Mouse (Mus musculus) embryonic facial prominence, embryonic 10.5 days (tissue): ENCODE results near the gene Ascc3. TPM values are rescaled to one million over a fixed set of nuclear protein-coding genes. Genes with fewer than 3 reads are reported as not detected.

Experiments
- DNase-seq: peaks from one replicate; pipeline ENCODE4 v3.0.0-alpha.2; 2017; ENCODE audit warnings: low spot score
- H3K27ac ChIP-seq: fragments of 300-500 bp; sonication (generic); replicated peaks from 2 replicates; pipeline ENCODE4 v1.5.1; 2016; ENCODE audit warnings: mild to moderate bottlenecking
- H3K27me3 ChIP-seq: fragments of 300-500 bp; sonication (generic); replicated peaks from 2 replicates; pipeline ENCODE4 v1.6.1; 2016; ENCODE audit warnings: low read depth, mild to moderate bottlenecking; ENCODE audit not compliant: poor library complexity, severe bottlenecking
- H3K36me3 ChIP-seq: fragments of 300-500 bp; sonication (generic); replicated peaks from 2 replicates; pipeline ENCODE4 v1.6.1; 2016; ENCODE audit warnings: mild to moderate bottlenecking, moderate library complexity
- H3K4me1 ChIP-seq: fragments of 300-500 bp; sonication (generic); 2 replicates; pipeline ENCODE4 v1.6.1; 2016
- H3K4me3 ChIP-seq: fragments of 300-500 bp; sonication (generic); 2 replicates; pipeline ENCODE4 v1.5.1; 2016; ENCODE audit warnings: mild to moderate bottlenecking, moderate library complexity
- H3K9me3 ChIP-seq: fragments of 300-500 bp; sonication (generic); 2 replicates; pipeline ENCODE4 v1.6.1; 2016; ENCODE audit warnings: mild to moderate bottlenecking
- WGBS: fragments of 180-500 bp; shearing (Covaris S2); methylation state at CpG from one replicate; pipeline ENCODE4 v1.1.7; 2016; 5-methylcytosine and 5-hydroxymethylcytosine counted together
- polyA plus RNA-seq: library from polyadenylated mRNA; unstranded; fragments of >200 nt; fragmentation: Nextera tagmentation; extraction: Ambion mirVana; gene quantifications from 2 replicates; pipeline ENCODE4 v1.2.1, GENCODE M21; 2016

Ascc3 gene
- polyA plus RNA-seq: 17.0 and 17.1 TPM in 2 replicates

GRCm38 (mm10) chr10:50592355-50593293 lies at the start of gene Ascc3:
Ascc3 (plus strand) TSS chr10:50592669.
- H3K27ac ChIP-seq: peak within 1 kb of the TSS; percentile 94
- peaks cover 7% of the 10 kb centered on the region; the same call in 1 of the 2 replicates for H3K4me1 ChIP-seq
- no peaks in the 10 kb centered on the region for H3K9me3 ChIP-seq
- H3K27me3 ChIP-seq: no peaks in the 10 kb centered on the region
- peak; percentile 94 for DNase-seq
- no peaks in the 10 kb centered on the region for H3K36me3 ChIP-seq
- peak within 1 kb of the TSS; percentile 86 for H3K4me3 ChIP-seq
- WGBS: under 1% methylated on average over 79 of the region's 79 CpGs

GRCm38 (mm10) chr10:50584721-50585120 lies 7.7 kb upstream of the Ascc3 start:
- no peak for DNase-seq
- Histone ChIP-seq H3K4me3 (no peak overlapping the region), H3K9me3 (no peaks in the 10 kb centered on the region), H3K27me3 (no peaks in the 10 kb centered on the region), H3K36me3 (no peaks in the 10 kb centered on the region), H3K27ac (no peak overlapping the region), H3K4me1 (no peaks in the 10 kb centered on the region)
- WGBS: 78% methylated on average over 1 of the region's 1 CpGs

GRCm38 (mm10) chr10:50586556-50586955 lies 5.9 kb upstream of the Ascc3 start:
- DNase-seq: no peak
- H3K27me3 ChIP-seq: no peaks in the 10 kb centered on the region
- H3K4me1 ChIP-seq: no peaks in the 10 kb centered on the region
- H3K27ac ChIP-seq: no peak overlapping the region
- H3K9me3 ChIP-seq: no peaks in the 10 kb centered on the region
- WGBS: 81% methylated on average over 1 of the region's 1 CpGs
- H3K4me3 ChIP-seq: no peak overlapping the region
- H3K36me3 ChIP-seq: no peaks in the 10 kb centered on the region

GRCm38 (mm10) chr10:50593371-50593770 lies 902 bp downstream of the Ascc3 start:
- DNase-seq: no peak
- Histone ChIP-seq H3K9me3 (no peaks in the 10 kb centered on the region), H3K4me1 (peaks cover 7% of the 10 kb centered on the region; the same call in 1 of the 2 replicates), H3K4me3 (peak overlapping the region; percentile 86), H3K36me3 (no peaks in the 10 kb centered on the region), H3K27me3 (no peaks in the 10 kb centered on the region), H3K27ac (no peak overlapping the region)
- WGBS: 77% methylated on average over 12 of the region's 12 CpGs

GRCm38 (mm10) chr10:50595340-50595739 lies 2.9 kb downstream of the Ascc3 start:
- no peak overlapping the region for H3K27ac ChIP-seq
- no peak overlapping the region for H3K4me3 ChIP-seq
- no peaks in the 10 kb centered on the region for H3K36me3 ChIP-seq
- no peak for DNase-seq
- H3K9me3 ChIP-seq: no peaks in the 10 kb centered on the region
- H3K4me1 ChIP-seq: peaks cover 7% of the 10 kb centered on the region; the same call in 1 of the 2 replicates
- H3K27me3 ChIP-seq: no peaks in the 10 kb centered on the region

- Histone ChIP-seq H3K4me1 (no peaks in the 10 kb centered on the region), H3K27ac (no peak overlapping the region), H3K9me3 (no peaks in the 10 kb centered on the region), H3K27me3 (no peaks in the 10 kb centered on the region), H3K36me3 (no peaks in the 10 kb centered on the region), H3K4me3 (no peak overlapping the region)
- WGBS: 91% methylated on average over 5 of the region's 5 CpGs
- no peak for DNase-seq
Measured at GRCm38 (mm10) chr10:50604919-50605318, 12.4 kb downstream of the Ascc3 start.

- 94% methylated on average over 9 of the region's 9 CpGs for WGBS
Measured at GRCm38 (mm10) chr10:50613840-50614239, 21.4 kb downstream of the Ascc3 start.

GRCm38 (mm10) chr10:50625874-50626273 lies 33.4 kb downstream of the Ascc3 start:
- Histone ChIP-seq H3K27me3 (no peaks in the 10 kb centered on the region), H3K4me1 (no peaks in the 10 kb centered on the region), H3K27ac (no peak overlapping the region), H3K9me3 (peaks cover 3% of the 10 kb centered on the region; the same call in 1 of the 2 replicates), H3K36me3 (peaks cover 24% of the 10 kb centered on the region), H3K4me3 (no peak overlapping the region)
- DNase-seq: no peak
- WGBS: 83% methylated on average over 1 of the region's 1 CpGs

More at GRCm38 (mm10) chr10:50613840-50614239, 21.4 kb downstream of the Ascc3 start:
- Histone ChIP-seq H3K4me3 (no peak overlapping the region), H3K36me3 (peaks cover 8% of the 10 kb centered on the region), H3K4me1 (no peaks in the 10 kb centered on the region), H3K9me3 (no peaks in the 10 kb centered on the region), H3K27ac (no peak overlapping the region), H3K27me3 (no peaks in the 10 kb centered on the region)
- DNase-seq: no peak

GRCm38 (mm10) chr10:50639607-50640006 lies 47.1 kb downstream of the Ascc3 start:
- Histone ChIP-seq H3K27ac (no peak overlapping the region), H3K27me3 (no peaks in the 10 kb centered on the region), H3K36me3 (peaks cover 6% of the 10 kb centered on the region), H3K9me3 (no peaks in the 10 kb centered on the region), H3K4me3 (no peak overlapping the region), H3K4me1 (no peaks in the 10 kb centered on the region)
- WGBS: 90% methylated on average over 1 of the region's 1 CpGs
- DNase-seq: no peak

- no peaks in the 10 kb centered on the region for H3K4me1 ChIP-seq
- no peaks in the 10 kb centered on the region for H3K27me3 ChIP-seq
- H3K4me3 ChIP-seq: no peak overlapping the region
- H3K9me3 ChIP-seq: no peaks in the 10 kb centered on the region
- 90% methylated on average over 8 of the region's 8 CpGs for WGBS
- DNase-seq: no peak
- no peak overlapping the region for H3K27ac ChIP-seq
- peaks cover 18% of the 10 kb centered on the region for H3K36me3 ChIP-seq
Measured at GRCm38 (mm10) chr10:50650612-50651011, 58.1 kb downstream of the Ascc3 start.

- no peaks in the 10 kb centered on the region for H3K27me3 ChIP-seq
- WGBS: 95% methylated on average over 3 of the region's 3 CpGs
- no peak overlapping the region for H3K4me3 ChIP-seq
- H3K9me3 ChIP-seq: no peaks in the 10 kb centered on the region
- no peaks in the 10 kb centered on the region for H3K4me1 ChIP-seq
- H3K36me3 ChIP-seq: peaks cover 14% of the 10 kb centered on the region
- DNase-seq: no peak
- no peak overlapping the region for H3K27ac ChIP-seq
Measured at GRCm38 (mm10) chr10:50653551-50653950, 61.1 kb downstream of the Ascc3 start.

GRCm38 (mm10) chr10:50657352-50657751 lies 64.9 kb downstream of the Ascc3 start:
- H3K27ac ChIP-seq: no peak overlapping the region
- no peaks in the 10 kb centered on the region for H3K9me3 ChIP-seq
- no peak for DNase-seq
- no peaks in the 10 kb centered on the region for H3K27me3 ChIP-seq
- H3K4me1 ChIP-seq: no peaks in the 10 kb centered on the region
- no peak overlapping the region for H3K4me3 ChIP-seq
- peaks cover 11% of the 10 kb centered on the region for H3K36me3 ChIP-seq
- WGBS: 56% methylated on average over 1 of the region's 1 CpGs

GRCm38 (mm10) chr10:50671517-50671916 lies 79.0 kb downstream of the Ascc3 start:
- Histone ChIP-seq H3K4me1 (no peaks in the 10 kb centered on the region), H3K27me3 (no peaks in the 10 kb centered on the region), H3K4me3 (no peak overlapping the region), H3K27ac (no peak overlapping the region), H3K9me3 (no peaks in the 10 kb centered on the region), H3K36me3 (no peaks in the 10 kb centered on the region; the same call in 1 of the 2 replicates)
- DNase-seq: no peak
- WGBS: 74% methylated on average over 5 of the region's 5 CpGs
